Mouse (Mus musculus): ENCODE measurements at regions not wholly inside any gene's neighbourhood (a gene's known extent, or its start where the extent isn't known, plus 50 kb on each side); places are given as distances from the start of the nearest gene placed in this dataset.

- in situ Hi-C loops (cut with MboI; ENCODE audit: low pct_ligation_motif_present, low pct_unique_long_range_greater_than_20kb, low sequenced_read_pairs) (loop anchor here (25.0 kb wide), 1 partner anchor 751 kb away; the partner anchor contains the start of gene 5730522E02Rik), dilution Hi-C loops (cut with MboI; ENCODE audit: extremely low pct_ligation_motif_present, extremely low pct_unique_long_range_greater_than_20kb, low sequenced_read_pairs) (no loop called here)
- Histone ChIP-seq H3K4me3 (replicated peaks in 1 of 3; ENCODE audit: low read depth in 2 of 3, low read length in 2 of 3, poor library complexity in 1 of 3) (no peak overlapping the region), H3K36me3 (replicated peaks in 1 of 2; ENCODE audit: control insufficient read depth in 1 of 2, insufficient read depth in 1 of 2, low read length in 1 of 2) (no peaks in the 10 kb centered on the region), H3K9ac (ENCODE audit: insufficient read depth, low read depth) (no peak overlapping the region), H3K4me2 (ENCODE audit: insufficient read depth, low read depth, poor library complexity, severe bottlenecking) (peak overlapping the region; percentile 33; the same call in 1 of the 2 replicates), H3K9me3 (replicated peaks; ENCODE audit: low read length) (no peaks in the 10 kb centered on the region), H3K27ac (ENCODE audit: insufficient read depth, low read depth) (no peak overlapping the region), H3K79me2 (replicated peaks; ENCODE audit: control insufficient read depth, extremely low read depth, insufficient read depth, poor library complexity, severe bottlenecking) (no peaks in the 10 kb centered on the region), H3K4me1 (ENCODE audit: control insufficient read depth in 1 of 2, insufficient read depth in 2 of 2) (peaks cover 4 to 19% of the 10 kb centered on the region in 2 experiments), H3K27me3 (replicated peaks) (no peaks in the 10 kb centered on the region)
- peak; percentile 53 for DNase-seq (ENCODE audit: extremely low read depth)
- TF ChIP-seq MYC (IDR thresholded peaks at IDR 0.05; ENCODE audit: low read depth, low read length) = no peak
- 0 out of 2 replicates have a peak, but pooled peaks have one; percentile 23 for TF ChIP-seq RCOR1 (conservative IDR thresholded peaks at IDR 0.05; ENCODE audit: low read depth, low read length)
Measured at GRCm38 (mm10) chr11:26962928-26963667, 369.3 kb upstream of the Vrk2 start.

GRCm38 (mm10) chr11:26962040-26962927, 368.5 kb upstream of the Vrk2 start:
- dilution Hi-C loops (cut with MboI; ENCODE audit: extremely low pct_ligation_motif_present, extremely low pct_unique_long_range_greater_than_20kb, low sequenced_read_pairs) = no loop called here
- H3K27me3 ChIP-seq (replicated peaks) = no peaks in the 10 kb centered on the region
- H3K9ac ChIP-seq (ENCODE audit: insufficient read depth, low read depth) = no peak overlapping the region
- in situ Hi-C loops (cut with MboI; ENCODE audit: low pct_ligation_motif_present, low pct_unique_long_range_greater_than_20kb, low sequenced_read_pairs) = loop anchor here (25.0 kb wide), 1 partner anchor 750 kb away; the partner anchor contains the start of gene 5730522E02Rik
- DNase-seq (ENCODE audit: extremely low read depth) = peak; percentile 65
- H3K27ac ChIP-seq (ENCODE audit: insufficient read depth, low read depth) = no peak overlapping the region
- H3K9me3 ChIP-seq (replicated peaks; ENCODE audit: low read length) = no peaks in the 10 kb centered on the region
- H3K4me3 ChIP-seq (replicated peaks in 1 of 3; ENCODE audit: low read depth in 2 of 3, low read length in 2 of 3, poor library complexity in 1 of 3) = no peak overlapping the region
- H3K79me2 ChIP-seq (replicated peaks; ENCODE audit: control insufficient read depth, extremely low read depth, insufficient read depth, poor library complexity, severe bottlenecking) = no peaks in the 10 kb centered on the region
- peak overlapping the region; percentile 33; the same call in 1 of the 2 replicates for H3K4me2 ChIP-seq (ENCODE audit: insufficient read depth, low read depth, poor library complexity, severe bottlenecking)
- TF ChIP-seq NRF1 (IDR thresholded peaks at IDR 0.05; ENCODE audit: low read depth, low read length) (no peak), EP300 (IDR thresholded peaks at IDR 0.05; ENCODE audit: low read length) (peak; percentile 45; the same call in 1 of the 2 replicates), MXI1 (IDR thresholded peaks at IDR 0.05; ENCODE audit: low read depth, low read length) (0 out of 2 replicates have a peak, but pooled peaks have one; percentile 35), TCF12 (IDR thresholded peaks at IDR 0.05; ENCODE audit: low read depth, low read length) (no peak), USF1 (IDR thresholded peaks at IDR 0.05; ENCODE audit: low read depth, low read length) (no peak), E2F4 (IDR thresholded peaks at IDR 0.05; ENCODE audit: insufficient replicate concordance, low read depth, low read length) (no peak)
- H3K4me1 ChIP-seq (ENCODE audit: control insufficient read depth in 1 of 2, insufficient read depth in 2 of 2) = peaks cover 4 to 19% of the 10 kb centered on the region in 2 experiments
- H3K36me3 ChIP-seq (replicated peaks in 1 of 2; ENCODE audit: control insufficient read depth in 1 of 2, insufficient read depth in 1 of 2, low read length in 1 of 2) = no peaks in the 10 kb centered on the region

All from CH12.LX (cell line).